Comparison of ENCODE assay signal across 18 mouse cellular contexts in genomic region chr4:136899154-136899553, GRCm38 (mm10). TPM values are rescaled to one million over a fixed set of nuclear protein-coding genes. Genes with fewer than 3 reads are reported as not detected.
DNase-seq lines count a peak whose midpoint lies in the region; ATAC-seq and TF ChIP-seq lines count a peak whose summit lies in the region.
"Had no signal": no experiment of that assay in that cellular context is flagged by ENCODE, and none has a peak within 500 bp of the region (broad histone marks: within the 10 kb centered on the region; RNA-seq: fewer than 3 reads in every experiment).

No protein-coding gene starts in this region.

- no peak overlapping the region for H3K27ac ChIP-seq in forebrain, postnatal 0 days (ENCODE audit: low read depth, low read length)
- H3K27ac ChIP-seq in forebrain, embryonic 10.5 days, result no peak overlapping the region
- no peak overlapping the region for H3K27ac ChIP-seq in liver, embryonic 14.5 days
- peak overlapping the region; percentile 61 for H3K27ac ChIP-seq in macrophage
- H3K27ac ChIP-seq: embryonic facial prominence, embryonic 12.5 days; forebrain, embryonic 12.5 days; heart, embryonic 13.5 days; hindbrain, embryonic 12.5 days; kidney, embryonic 15.5 days had no signal

- no peaks in the 10 kb centered on the region for H3K36me3 ChIP-seq in forebrain, postnatal 0 days (ENCODE audit: insufficient read depth)
- no peaks in the 10 kb centered on the region for H3K36me3 ChIP-seq in forebrain, embryonic 10.5 days (replicated peaks)
- no peaks in the 10 kb centered on the region for H3K36me3 ChIP-seq in liver, embryonic 14.5 days (replicated peaks; ENCODE audit: control insufficient read depth, insufficient read depth, low read depth)
- H3K36me3 ChIP-seq in G1E (replicated peaks) (no peaks in the 10 kb centered on the region), macrophage (ENCODE audit: inconsistent target) (no peaks in the 10 kb centered on the region)
- H3K36me3 ChIP-seq: embryonic facial prominence, embryonic 12.5 days; forebrain, embryonic 12.5 days; heart, embryonic 13.5 days; hindbrain, embryonic 12.5 days; kidney, embryonic 15.5 days had no signal

- no peak overlapping the region for H3K4me3 ChIP-seq in forebrain, postnatal 0 days (ENCODE audit: low read depth, low read length)
- no peak overlapping the region for H3K4me3 ChIP-seq in forebrain, embryonic 10.5 days
- H3K4me3 ChIP-seq in liver, embryonic 14.5 days (ENCODE audit: insufficient read depth in 1 of 2, low read depth in 2 of 2, low read length in 2 of 2), result no peak overlapping the region
- no peak overlapping the region for H3K4me3 ChIP-seq in G1E (ENCODE audit: low read depth, low read length)
- no peak overlapping the region for H3K4me3 ChIP-seq in macrophage (ENCODE audit: inconsistent target)
- H3K4me3 ChIP-seq: embryonic facial prominence, embryonic 12.5 days; forebrain, embryonic 12.5 days; heart, embryonic 13.5 days; hindbrain, embryonic 12.5 days; kidney, embryonic 15.5 days had no signal

- H3K9ac ChIP-seq in forebrain, postnatal 0 days, result no peak overlapping the region
- H3K9ac ChIP-seq in liver, embryonic 14.5 days (replicated peaks), result no peak overlapping the region
- H3K9ac ChIP-seq: embryonic facial prominence, embryonic 12.5 days; forebrain, embryonic 12.5 days; heart, embryonic 13.5 days; hindbrain, embryonic 12.5 days; kidney, embryonic 15.5 days had no signal

- peaks cover 32% of the 10 kb centered on the region; the same call in 1 of the 2 replicates for H3K79me2 ChIP-seq in macrophage (ENCODE audit: inconsistent target)

- H3K27me3 ChIP-seq in forebrain, postnatal 0 days (ENCODE audit: insufficient read depth, low read length), result peaks cover 22% of the 10 kb centered on the region
- H3K27me3 ChIP-seq in forebrain, embryonic 10.5 days (ENCODE audit: poor library complexity, severe bottlenecking), result peaks cover 61% of the 10 kb centered on the region
- peaks cover 4% of the 10 kb centered on the region; the same call in 1 of the 2 replicates for H3K27me3 ChIP-seq in liver, embryonic 14.5 days (ENCODE audit: control insufficient read depth, insufficient read depth, low read length)
- H3K27me3 ChIP-seq in G1E (ENCODE audit: insufficient read depth, low read length), result no peaks in the 10 kb centered on the region

- 64% methylated on average over 7 of the region's 7 CpGs for WGBS in forebrain, postnatal 0 days
- WGBS in forebrain, embryonic 10.5 days, result 69% methylated on average over 7 of the region's 7 CpGs
- WGBS in liver, embryonic 14.5 days (ENCODE audit: insufficient replicate concordance), result 43% methylated on average over 7 of the region's 7 CpGs
- 73% methylated on average over 7 of the region's 7 CpGs for WGBS in macrophage (ENCODE audit: missing documents)

- DNase-seq in forebrain, postnatal 0 days, result no peak
- no peak for DNase-seq in forebrain, embryonic 10.5 days (ENCODE audit: extremely low spot score, low spot score)
- no peak for DNase-seq in liver, embryonic 14.5 days (ENCODE audit: low read depth in 3 of 3, low spot score in 3 of 3)
- no peak for DNase-seq in liver
- no peak for DNase-seq in G1E (ENCODE audit: low spot score)
- DNase-seq in right cerebral cortex, postnatal 10 days (ENCODE audit: low spot score in 2 of 2), result no peak
- no peak for DNase-seq in neural tube, embryonic 10.5 days (ENCODE audit: extremely low spot score, low spot score)
- DNase-seq: cerebellum, adult 9-10 months; gastrocnemius, postnatal 14 days; spleen, adult 18-20 months had no signal

- H3K4me1 ChIP-seq in forebrain, postnatal 0 days (ENCODE audit: insufficient read depth), result no peaks in the 10 kb centered on the region
- H3K4me1 ChIP-seq in forebrain, embryonic 10.5 days, result peaks cover 25% of the 10 kb centered on the region
- no peaks in the 10 kb centered on the region for H3K4me1 ChIP-seq in liver, embryonic 14.5 days (replicated peaks; ENCODE audit: control insufficient read depth in 2 of 2, insufficient read depth in 2 of 2, low read length in 1 of 2)
- peaks cover 4% of the 10 kb centered on the region; the same call in 1 of the 2 replicates for H3K4me1 ChIP-seq in G1E (ENCODE audit: insufficient read depth, low read depth, low read length)
- H3K4me1 ChIP-seq: heart, embryonic 13.5 days had no signal

- no peaks in the 10 kb centered on the region for H3K9me3 ChIP-seq in forebrain, postnatal 0 days (ENCODE audit: low read length)
- H3K9me3 ChIP-seq in forebrain, embryonic 10.5 days, result no peaks in the 10 kb centered on the region
- H3K9me3 ChIP-seq in liver, embryonic 14.5 days (ENCODE audit: control insufficient read depth, low read length), result no peaks in the 10 kb centered on the region
- no peaks in the 10 kb centered on the region for H3K9me3 ChIP-seq in G1E (replicated peaks)
- H3K9me3 ChIP-seq: embryonic facial prominence, embryonic 12.5 days; forebrain, embryonic 12.5 days; heart, embryonic 13.5 days; hindbrain, embryonic 12.5 days; kidney, embryonic 15.5 days had no signal

- TF ChIP-seq EP300 in liver, embryonic 14.5 days (IDR thresholded peaks at IDR 0.05; ENCODE audit: low read depth), result no peak

- ATAC-seq in forebrain, postnatal 0 days, result no peak
- ATAC-seq in liver, embryonic 14.5 days (ENCODE audit: insufficient read depth), result no peak
- ATAC-seq in G1E (ENCODE audit: extremely low read depth, insufficient number of reproducible peaks, low FRiP score, poor library complexity, severe bottlenecking), result no peak

- TF ChIP-seq CTCF in forebrain, postnatal 0 days (IDR thresholded peaks at IDR 0.05; ENCODE audit: low read depth), result peak; percentile 44
- peak; percentile 44 for TF ChIP-seq CTCF in liver, embryonic 14.5 days (IDR thresholded peaks at IDR 0.05; ENCODE audit: low read depth)
- peak; percentile 22; the same call in 1 of the 2 replicates for TF ChIP-seq CTCF in G1E (IDR thresholded peaks at IDR 0.05; ENCODE audit: low read depth, low read length)

- no peak overlapping the region for H3K4me2 ChIP-seq in forebrain, postnatal 0 days (ENCODE audit: low read depth)
- no peak overlapping the region for H3K4me2 ChIP-seq in liver, embryonic 14.5 days (ENCODE audit: low read depth)
- H3K4me2 ChIP-seq: embryonic facial prominence, embryonic 12.5 days; forebrain, embryonic 12.5 days; heart, embryonic 13.5 days; hindbrain, embryonic 12.5 days; kidney, embryonic 15.5 days; midbrain, embryonic 11.5 days had no signal

RNA-seq across cellular contexts. Expression of gene C1qa, which starts 0.6 kb away (rescaled TPM):
- 47.7 and 53.1 TPM in 2 replicates for total RNA-seq in forebrain, postnatal 0 days (2014; rRNA removed)
- polyA plus RNA-seq in forebrain, postnatal 0 days (2015; fragmentation: Nextera tagmentation; extraction: Ambion mirVana), result 42.2 and 43.5 TPM in 2 replicates
- polyA plus RNA-seq in forebrain, embryonic 10.5 days (2016; fragmentation: Nextera tagmentation; extraction: Ambion mirVana), result 4.5 TPM in 2 replicates
- 23.8 and 26.4 TPM in 2 replicates for polyA plus RNA-seq in liver, embryonic 14.5 days (2012; rRNA removed)
- 40.9 and 41.0 TPM in 2 replicates for polyA plus RNA-seq in liver, embryonic 14.5 days (2014; fragmentation: Nextera tagmentation; extraction: Ambion mirVana)
- 7.4 TPM in 1 of 2 replicates, not detected in the other for total RNA-seq in G1E (2014; fragmentation: Nextera tagmentation)
- total RNA-seq in G1E (2017), result not detected in 2 replicates
- polyA plus RNA-seq in G1E (2012), result not detected in 2 replicates
- 10 to 100 TPM in 23 of 26 experiments, 1 to 10 TPM in 3; 8.0 to 92.5 (median 31.4) TPM for total RNA-seq in macrophage (2018; cell fraction: chromatin; rRNA removed)
- 100 to 1,000 TPM; 148 to 990 (median 381) TPM for total RNA-seq in macrophage (2018; cell fraction: cytosol; rRNA removed)
- 1,000 to 10,000 TPM in 1 of 26 experiments, 100 to 1,000 TPM in 23, 10 to 100 TPM in 2; 52.4 to 1,188 (median 312) TPM for total RNA-seq in macrophage (2018; cell fraction: nucleus; rRNA removed)
- polyA plus RNA-seq in macrophage (2018), result 239 to 760 TPM (median 518 TPM) in 3 replicates

RNA-seq across cellular contexts. Expression of gene C1qc, which starts 6.3 kb away (rescaled TPM):
- total RNA-seq in forebrain, postnatal 0 days (2014; rRNA removed), result 61.9 and 64.6 TPM in 2 replicates
- polyA plus RNA-seq in forebrain, postnatal 0 days (2015; fragmentation: Nextera tagmentation; extraction: Ambion mirVana), result 46.1 and 49.3 TPM in 2 replicates
- 5.0 and 6.9 TPM in 2 replicates for polyA plus RNA-seq in forebrain, embryonic 10.5 days (2016; fragmentation: Nextera tagmentation; extraction: Ambion mirVana)
- 34.1 and 37.4 TPM in 2 replicates for polyA plus RNA-seq in liver, embryonic 14.5 days (2012; rRNA removed)
- 46.5 and 50.2 TPM in 2 replicates for polyA plus RNA-seq in liver, embryonic 14.5 days (2014; fragmentation: Nextera tagmentation; extraction: Ambion mirVana)
- total RNA-seq in G1E (2014; fragmentation: Nextera tagmentation) (not detected in 2 replicates), G1E (2017) (0.49 TPM in 1 of 2 replicates, not detected in the other)
- polyA plus RNA-seq in G1E (2012) (0.04 and 0.07 TPM in 2 replicates), macrophage (2018) (1,305 to 3,254 TPM (median 2,696 TPM) in 3 replicates)
- total RNA-seq in macrophage (2018; cell fraction: chromatin; rRNA removed), result 100 to 1,000 TPM in 25 of 26 experiments, 10 to 100 TPM in 1; 95.1 to 327 (median 211) TPM
- 1,000 to 10,000 TPM; 1,563 to 2,828 (median 2,236) TPM for total RNA-seq in macrophage (2018; cell fraction: cytosol; rRNA removed)
- 1,000 to 10,000 TPM in 15 of 26 experiments, 100 to 1,000 TPM in 11; 316 to 2,031 (median 1,090) TPM for total RNA-seq in macrophage (2018; cell fraction: nucleus; rRNA removed)

RNA-seq across cellular contexts. Expression of gene C1qb, which starts 13.2 kb away (rescaled TPM):
- total RNA-seq in forebrain, postnatal 0 days (2014; rRNA removed), result 53.9 and 57.1 TPM in 2 replicates
- 67.4 and 78.2 TPM in 2 replicates for polyA plus RNA-seq in forebrain, postnatal 0 days (2015; fragmentation: Nextera tagmentation; extraction: Ambion mirVana)
- 15.1 and 15.5 TPM in 2 replicates for polyA plus RNA-seq in forebrain, embryonic 10.5 days (2016; fragmentation: Nextera tagmentation; extraction: Ambion mirVana)
- 57.9 and 67.0 TPM in 2 replicates for polyA plus RNA-seq in liver, embryonic 14.5 days (2012; rRNA removed)
- polyA plus RNA-seq in liver, embryonic 14.5 days (2014; fragmentation: Nextera tagmentation; extraction: Ambion mirVana), result 96.9 and 100 TPM in 2 replicates
- not detected in 2 replicates for total RNA-seq in G1E (2014; fragmentation: Nextera tagmentation)
- 0.16 TPM in 1 of 2 replicates, not detected in the other for total RNA-seq in G1E (2017)
- 0.09 TPM in 1 of 2 replicates, not detected in the other for polyA plus RNA-seq in G1E (2012)
- 100 to 1,000 TPM; 113 to 414 (median 234) TPM for total RNA-seq in macrophage (2018; cell fraction: chromatin; rRNA removed)
- 1,000 to 10,000 TPM; 2,302 to 3,667 (median 3,163) TPM for total RNA-seq in macrophage (2018; cell fraction: cytosol; rRNA removed)
- total RNA-seq in macrophage (2018; cell fraction: nucleus; rRNA removed), result 1,000 to 10,000 TPM in 23 of 26 experiments, 100 to 1,000 TPM in 3; 409 to 2,296 (median 1,392) TPM
- polyA plus RNA-seq in macrophage (2018), result 3,433 to 4,548 TPM (median 3,856 TPM) in 3 replicates

RNA-seq across cellular contexts. Expression of gene Epha8, which starts 57.5 kb away (rescaled TPM):
- 20.5 and 23.9 TPM in 2 replicates for total RNA-seq in forebrain, postnatal 0 days (2014; rRNA removed)
- polyA plus RNA-seq in forebrain, postnatal 0 days (2015; fragmentation: Nextera tagmentation; extraction: Ambion mirVana), result 6.6 and 9.5 TPM in 2 replicates
- 0.46 and 0.60 TPM in 2 replicates for polyA plus RNA-seq in forebrain, embryonic 10.5 days (2016; fragmentation: Nextera tagmentation; extraction: Ambion mirVana)
- 0.25 and 0.28 TPM in 2 replicates for polyA plus RNA-seq in liver, embryonic 14.5 days (2012; rRNA removed)
- 0.04 and 0.08 TPM in 2 replicates for polyA plus RNA-seq in liver, embryonic 14.5 days (2014; fragmentation: Nextera tagmentation; extraction: Ambion mirVana)
- total RNA-seq in G1E (2014; fragmentation: Nextera tagmentation) (not detected in 2 replicates), G1E (2017) (0.11 TPM in 1 of 2 replicates, not detected in the other)
- polyA plus RNA-seq in G1E (2012) (not detected in 2 replicates), macrophage (2018) (not detected in 3 replicates)
- total RNA-seq in macrophage (2018; cell fraction: chromatin; rRNA removed), result not detected
- not detected for total RNA-seq in macrophage (2018; cell fraction: cytosol; rRNA removed)
- total RNA-seq in macrophage (2018; cell fraction: nucleus; rRNA removed), result not detected
- total RNA-seq: gastrocnemius, postnatal 14 days had no signal
- polyA plus RNA-seq: lung, embryonic 16.5 days had no signal

Comparison
In these comparisons a context has a peak if more than half of its experiments do, and no peak if none do; other contexts are left out.
1. RNA of gene C1qc, which starts 6.3 kb away (polyA plus RNA-seq): 1,305 to 3,254 TPM in macrophage; 34.1 to 50.2 TPM in liver, embryonic 14.5 days, 46.1 to 49.3 TPM in forebrain, postnatal 0 days, 5.0 to 6.9 TPM in forebrain, embryonic 10.5 days and 0.04 to 0.07 TPM in G1E; every median in the first group is over 10 times any median in the second.
2. RNA of gene C1qb, which starts 13.2 kb away (polyA plus RNA-seq): 3,433 to 4,548 TPM in macrophage; 57.9 to 100 TPM in liver, embryonic 14.5 days, 67.4 to 78.2 TPM in forebrain, postnatal 0 days, 15.1 to 15.5 TPM in forebrain, embryonic 10.5 days and 0.09 TPM in G1E; every median in the first group is over 10 times any median in the second.
3. Peak in every context shown above with its lines, with median percentiles within 50 percentile points of each other: CTCF ChIP-seq.